Mouse (Mus musculus) neural tube, embryonic 11.5 days (tissue): ENCODE results near the gene Gsg1. TPM values are rescaled to one million over a fixed set of nuclear protein-coding genes. Genes with fewer than 3 reads are reported as not detected.

Experiments
- ATAC-seq: fragments of 200-750 bp; cut with Nextera tagmentation; 2 replicates; pipeline ENCODE4 v1.8.0; 2017; ENCODE audit warnings: moderate number of reproducible peaks, mild to moderate bottlenecking, moderate TSS enrichment, moderate library complexity; ENCODE audit not compliant: insufficient read depth, low FRiP score, low TSS enrichment
- DNase-seq: peaks from one replicate; pipeline ENCODE4 v3.0.0-alpha.2; 2015; ENCODE audit warnings: low spot score
- H3K27ac ChIP-seq: fragments of 300-500 bp; sonication (generic); 2 replicates; pipeline ENCODE4 v1.5.1; 2014; ENCODE audit warnings: low read depth, mild to moderate bottlenecking, low read length
- H3K27me3 ChIP-seq: fragments of 300-500 bp; sonication (generic); 2 replicates; pipeline ENCODE4 v1.6.1; 2014; ENCODE audit warnings: mild to moderate bottlenecking, low read length, mixed read lengths; ENCODE audit not compliant: control insufficient read depth, insufficient read depth
- H3K36me3 ChIP-seq: fragments of 300-500 bp; sonication (generic); 2 replicates; pipeline ENCODE4 v1.6.1; 2014; ENCODE audit warnings: mild to moderate bottlenecking, low read length, moderate library complexity, mixed read lengths; ENCODE audit not compliant: control insufficient read depth, insufficient read depth
- H3K4me1 ChIP-seq: fragments of 300-500 bp; sonication (generic); 2 replicates; pipeline ENCODE4 v1.6.1; 2014; ENCODE audit warnings: low read length, mixed read lengths; ENCODE audit not compliant: control insufficient read depth, insufficient read depth
- H3K4me2 ChIP-seq: fragments of 300-500 bp; sonication (generic); 2 replicates; pipeline ENCODE4 v1.6.1; 2014; ENCODE audit warnings: low read depth, mild to moderate bottlenecking, moderate library complexity
- H3K4me3 ChIP-seq: fragments of 300-500 bp; sonication (generic); 2 replicates; pipeline ENCODE4 v1.5.1; 2014; ENCODE audit warnings: low read depth, low read length
- H3K9ac ChIP-seq: fragments of 300-500 bp; sonication (generic); 2 replicates; pipeline ENCODE4 v1.6.1; 2014; ENCODE audit warnings: mild to moderate bottlenecking, low read length
- H3K9me3 ChIP-seq: fragments of 300-500 bp; sonication (generic); 2 replicates; pipeline ENCODE4 v1.6.1; 2016; ENCODE audit warnings: low read length; ENCODE audit not compliant: control insufficient read depth
- WGBS: fragments of 180-500 bp; shearing (Covaris S2); extraction: QIAGEN DNeasy Blood & Tissue Kit; methylation state at CpG from one replicate; pipeline ENCODE4 v1.1.7; 2014; 5-methylcytosine and 5-hydroxymethylcytosine counted together
- polyA plus RNA-seq: library from polyadenylated mRNA; unstranded; fragments of >200 nt; fragmentation: Nextera tagmentation; extraction: Ambion mirVana; gene quantifications from 2 replicates; pipeline ENCODE4 v1.2.1, GENCODE M21; 2014

Gsg1 gene
- polyA plus RNA-seq, 1 experiment from 2014 or later: 0.69 TPM

DNA sequence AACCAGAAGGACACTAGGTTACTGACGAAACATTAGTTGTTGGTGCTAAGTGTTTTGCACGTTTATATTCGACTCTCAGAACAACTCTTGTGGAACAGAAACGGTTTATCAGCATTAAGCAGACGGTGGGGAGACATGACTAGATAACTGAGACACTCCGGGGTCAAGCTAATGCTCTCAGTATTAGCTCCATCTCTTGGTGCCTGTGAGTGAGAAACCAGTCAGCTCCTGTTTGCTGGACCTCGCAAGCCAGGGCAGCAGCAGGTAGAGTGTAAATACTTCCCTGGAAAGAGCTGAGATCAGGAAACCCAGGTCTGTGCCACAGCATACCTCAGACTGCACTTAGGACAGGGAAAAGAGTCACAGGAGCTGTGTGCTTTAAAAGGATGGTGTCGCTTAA is 57.4 kb downstream of the Gsg1 start:
- no peaks in the 10 kb centered on the region for H3K9me3 ChIP-seq
- 85% methylated on average over 8 of the region's 8 CpGs for WGBS
- no peak overlapping the region for H3K27ac ChIP-seq
- H3K4me3 ChIP-seq: no peak overlapping the region
- peaks cover 6% of the 10 kb centered on the region; the same call in 1 of the 2 replicates for H3K4me1 ChIP-seq
- DNase-seq (no peak), ATAC-seq (no peak)
- H3K4me2 ChIP-seq: no peak overlapping the region
- no peaks in the 10 kb centered on the region for H3K36me3 ChIP-seq
- no peak overlapping the region for H3K9ac ChIP-seq
- no peaks in the 10 kb centered on the region for H3K27me3 ChIP-seq

DNA sequence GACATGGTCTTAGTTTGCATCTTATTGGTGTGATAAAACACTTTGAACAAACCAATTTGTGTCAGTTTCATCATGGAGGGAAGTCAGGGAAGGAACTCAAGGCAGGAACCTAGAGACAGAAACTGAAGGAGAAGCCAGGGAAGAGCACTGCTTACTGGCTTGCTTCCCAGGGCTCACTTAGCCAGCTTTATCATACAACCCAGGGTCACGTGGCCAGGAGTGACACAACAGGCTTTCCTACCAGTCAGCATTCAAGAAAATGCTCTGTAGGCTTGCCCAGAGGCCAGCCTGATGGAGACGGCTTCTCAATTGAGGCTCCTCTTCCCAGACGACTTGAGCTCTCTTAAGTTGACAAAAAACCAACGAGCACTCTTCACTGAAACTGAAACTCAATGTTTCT is 59.2 kb downstream of the Gsg1 start:
- ATAC-seq: no peak
- H3K36me3 ChIP-seq: no peaks in the 10 kb centered on the region
- no peak overlapping the region for H3K4me2 ChIP-seq
- peaks cover 6% of the 10 kb centered on the region; the same call in 1 of the 2 replicates for H3K4me1 ChIP-seq
- H3K27me3 ChIP-seq: no peaks in the 10 kb centered on the region
- no peak for DNase-seq
- H3K4me3 ChIP-seq: no peak overlapping the region
- 82% methylated on average over 4 of the region's 4 CpGs for WGBS
- H3K27ac ChIP-seq: no peak overlapping the region
- H3K9ac ChIP-seq: no peak overlapping the region
- H3K9me3 ChIP-seq: no peaks in the 10 kb centered on the region

DNA sequence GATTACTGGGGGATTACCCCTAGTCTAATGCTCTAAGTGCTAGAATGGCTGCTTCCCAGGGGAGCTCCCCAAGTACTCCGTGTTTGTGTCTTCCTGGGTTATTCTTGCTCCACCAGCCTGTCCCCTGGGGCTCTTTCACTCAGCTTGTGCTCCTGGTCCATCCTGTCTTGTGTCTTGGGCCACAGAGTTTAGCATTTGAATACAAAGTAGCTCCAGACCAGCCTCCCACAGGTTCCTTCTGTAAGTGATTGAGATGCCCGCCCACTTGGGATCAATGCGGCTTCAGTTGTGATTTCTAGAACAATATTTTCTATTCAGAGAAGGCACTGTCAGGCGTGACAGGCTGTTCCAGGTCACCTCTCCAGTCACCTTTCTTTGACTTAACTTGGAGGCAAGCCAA is 60.4 kb downstream of the Gsg1 start:
- no peaks in the 10 kb centered on the region for H3K27me3 ChIP-seq
- peaks cover 6% of the 10 kb centered on the region; the same call in 1 of the 2 replicates for H3K4me1 ChIP-seq
- no peaks in the 10 kb centered on the region for H3K9me3 ChIP-seq
- DNase-seq (no peak), ATAC-seq (no peak)
- no peak overlapping the region for H3K4me3 ChIP-seq
- 38% methylated on average over 4 of the region's 4 CpGs for WGBS
- no peak overlapping the region for H3K27ac ChIP-seq
- H3K36me3 ChIP-seq: no peaks in the 10 kb centered on the region
- no peak overlapping the region for H3K9ac ChIP-seq
- no peak overlapping the region for H3K4me2 ChIP-seq

DNA sequence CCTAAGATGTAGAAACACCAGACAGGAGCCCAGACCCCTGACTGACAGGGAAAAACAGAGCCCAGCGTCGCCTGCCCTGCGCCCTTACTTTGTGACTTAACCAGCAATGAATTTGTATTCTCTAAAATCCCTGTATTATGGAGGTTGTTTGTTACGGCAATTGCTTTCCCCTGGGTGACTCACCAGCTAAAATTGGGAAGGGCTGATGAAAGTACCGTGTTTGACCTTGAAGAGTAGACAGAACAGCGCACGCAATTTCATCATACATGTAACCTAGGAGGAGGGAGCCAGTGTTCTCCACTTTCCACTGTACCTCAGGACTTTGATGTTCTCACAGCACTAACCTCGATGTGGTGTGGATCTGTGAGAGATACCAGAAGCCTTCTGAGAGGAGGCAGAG is 61.2 kb downstream of the Gsg1 start:
- Histone ChIP-seq H3K4me1 (0 out of 2 replicates have a peak, but pooled peaks cover 3% of the 10 kb centered on the region), H3K9ac (peak overlapping the region; percentile 26; the same call in 1 of the 2 replicates), H3K36me3 (no peaks in the 10 kb centered on the region), H3K9me3 (no peaks in the 10 kb centered on the region), H3K4me3 (no peak overlapping the region), H3K27ac (no peak overlapping the region), H3K4me2 (no peak overlapping the region), H3K27me3 (no peaks in the 10 kb centered on the region)
- WGBS: 84% methylated on average over 8 of the region's 8 CpGs
- ATAC-seq (no peak), DNase-seq (no peak)

DNA sequence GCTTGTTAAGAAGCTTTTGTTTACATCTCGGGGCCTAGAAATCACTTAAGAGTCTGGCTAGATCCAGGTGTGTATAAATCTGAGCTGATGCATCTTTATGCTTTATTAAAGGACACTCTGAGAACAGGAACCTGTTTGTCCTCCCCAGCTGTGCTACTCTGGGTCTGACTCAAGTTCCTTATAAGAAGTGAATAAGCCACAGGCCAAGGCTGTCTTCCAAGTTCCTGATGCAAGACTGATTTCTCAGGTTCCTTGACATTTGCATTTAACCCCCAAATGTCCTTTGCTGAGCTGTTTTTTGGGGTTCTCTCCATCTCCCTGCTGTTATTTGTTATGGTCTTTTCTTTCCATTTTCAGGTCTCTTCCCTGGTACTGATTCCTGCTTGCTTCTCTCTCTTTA is 62.2 kb downstream of the Gsg1 start:
- WGBS: 79% methylated on average over 1 of the region's 1 CpGs
- Histone ChIP-seq H3K27me3 (no peaks in the 10 kb centered on the region), H3K4me1 (no peaks in the 10 kb centered on the region), H3K9ac (no peak overlapping the region), H3K4me2 (no peak overlapping the region), H3K27ac (no peak overlapping the region), H3K4me3 (no peak overlapping the region), H3K36me3 (no peaks in the 10 kb centered on the region), H3K9me3 (no peaks in the 10 kb centered on the region)
- DNase-seq: no peak
- ATAC-seq: no peak

DNA sequence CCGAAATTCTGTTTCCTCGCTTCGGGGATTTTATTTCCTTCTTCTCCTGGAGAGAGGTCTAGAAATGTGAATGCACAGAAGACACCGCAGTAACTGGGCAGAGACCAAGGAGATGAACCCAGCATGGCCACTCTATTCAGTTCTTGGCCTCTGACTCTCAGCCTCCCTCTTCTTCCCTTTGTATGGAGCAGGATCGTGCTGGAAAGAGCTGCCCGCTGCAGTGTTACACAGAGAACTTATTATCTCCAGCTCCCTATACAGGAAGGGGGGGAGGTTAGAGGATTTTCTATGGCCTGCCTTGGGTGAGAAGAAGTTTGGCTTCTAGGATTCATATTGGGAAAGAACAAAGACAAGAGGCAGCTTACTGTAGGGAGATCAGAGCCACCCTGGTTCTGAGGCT is 64.0 kb downstream of the Gsg1 start:
- no peaks in the 10 kb centered on the region for H3K9me3 ChIP-seq
- no peak for ATAC-seq
- WGBS: 67% methylated on average over 6 of the region's 6 CpGs

DNA sequence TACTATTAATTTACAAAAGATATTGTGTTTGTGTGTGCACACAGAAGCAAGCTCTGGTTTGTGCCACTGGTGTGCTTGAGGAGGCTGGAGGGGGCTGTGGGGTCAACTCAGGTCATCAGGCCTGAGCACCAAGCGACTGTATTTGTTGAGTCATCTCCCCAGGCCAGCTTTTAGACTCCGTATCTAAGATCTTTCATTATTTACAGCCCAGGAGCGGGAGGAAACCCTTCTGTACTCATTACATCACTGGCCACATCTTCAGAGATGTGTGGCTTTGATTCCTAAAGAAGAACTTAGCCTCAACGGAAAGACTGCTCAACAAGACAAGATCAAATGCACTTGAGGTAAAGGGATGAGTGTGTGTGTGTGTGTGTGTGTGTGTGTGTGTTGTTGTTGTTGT is 65.5 kb downstream of the Gsg1 start:
- no peaks in the 10 kb centered on the region for H3K9me3 ChIP-seq
- no peak overlapping the region for H3K4me3 ChIP-seq
- H3K9ac ChIP-seq: no peak overlapping the region
- no peak overlapping the region for H3K4me2 ChIP-seq
- WGBS: 60% methylated on average over 4 of the region's 4 CpGs
- DNase-seq (no peak), ATAC-seq (no peak)
- H3K27me3 ChIP-seq: no peaks in the 10 kb centered on the region
- no peak overlapping the region for H3K27ac ChIP-seq
- H3K36me3 ChIP-seq: no peaks in the 10 kb centered on the region
- no peaks in the 10 kb centered on the region for H3K4me1 ChIP-seq

More for the DNA sequence above, 64.0 kb downstream of the Gsg1 start:
- Histone ChIP-seq H3K27me3 (no peaks in the 10 kb centered on the region), H3K36me3 (no peaks in the 10 kb centered on the region), H3K9ac (no peak overlapping the region), H3K4me3 (no peak overlapping the region), H3K4me2 (no peak overlapping the region), H3K4me1 (no peaks in the 10 kb centered on the region), H3K27ac (no peak overlapping the region)
- DNase-seq: no peak

Other genes with a start within 250 kb of the Gsg1 start
- gene Ddx47, start 242.7 kb downstream of the Gsg1 start, polyA plus RNA-seq: 109 and 112 TPM in 2 replicates
- gene Gprc5a, start 188.7 kb downstream of the Gsg1 start, polyA plus RNA-seq: 5.8 and 7.5 TPM in 2 replicates
- not detected in 2 replicates for gene Gprc5d, start 136.1 kb downstream of the Gsg1 start, polyA plus RNA-seq
- gene Fam234b, start 56.4 kb downstream of the Gsg1 start, polyA plus RNA-seq: 41.3 and 44.4 TPM in 2 replicates
- gene Hebp1, start 56.3 kb downstream of the Gsg1 start, polyA plus RNA-seq: 2.8 and 3.0 TPM in 2 replicates
- not detected in 2 replicates for gene Pbp2, start 56.1 kb upstream of the Gsg1 start, polyA plus RNA-seq
- gene Emp1, start 108.2 kb upstream of the Gsg1 start, polyA plus RNA-seq: 3.3 and 4.1 TPM in 2 replicates